ENCODE assay signal across 19 mouse cellular contexts in genomic region chr11:45850317-45850716, GRCm38 (mm10). TPM values are rescaled to one million over a fixed set of nuclear protein-coding genes. Genes with fewer than 3 reads are reported as not detected.
DNase-seq lines count a peak whose midpoint lies in the region; TF ChIP-seq lines count a peak whose summit lies in the region.
"Had no signal": no experiment of that assay in that cellular context is flagged by ENCODE, and none has a peak within 500 bp of the region (broad histone marks: within the 10 kb centered on the region; RNA-seq: fewer than 3 reads in every experiment).

No protein-coding gene starts in this region.

- H3K79me2 ChIP-seq in CH12.LX (replicated peaks; ENCODE audit: control insufficient read depth, extremely low read depth, insufficient read depth, poor library complexity, severe bottlenecking) = peaks cover 28% of the 10 kb centered on the region

- H3K36me3 ChIP-seq in kidney, adult 2 months (ENCODE audit: control insufficient read depth, insufficient read depth, low read length) = no peaks in the 10 kb centered on the region; the same call in 1 of the 2 replicates
- peaks cover 8 to 20% of the 10 kb centered on the region in 2 experiments for H3K36me3 ChIP-seq in CH12.LX (replicated peaks in 1 of 2; ENCODE audit: control insufficient read depth in 1 of 2, insufficient read depth in 1 of 2, low read length in 1 of 2)
- peaks cover 4% of the 10 kb centered on the region for H3K36me3 ChIP-seq in ES-E14 (ENCODE audit: control insufficient read depth, insufficient read depth, low read length, poor library complexity, severe bottlenecking)
- no peaks in the 10 kb centered on the region for H3K36me3 ChIP-seq in thymus, adult 2 months (ENCODE audit: control insufficient read depth, insufficient read depth, low read length)
- H3K36me3 ChIP-seq: embryonic facial prominence, embryonic 15.5 days had no signal

- H3K9ac ChIP-seq in CH12.LX (ENCODE audit: insufficient read depth, low read depth) = no peak overlapping the region; the same call in 1 of the 2 replicates
- no peak overlapping the region for H3K9ac ChIP-seq in ES-E14 (ENCODE audit: insufficient read depth, low read depth, low read length, poor library complexity, severe bottlenecking)
- H3K9ac ChIP-seq: embryonic facial prominence, embryonic 13.5 days; embryonic facial prominence, embryonic 15.5 days; forebrain, embryonic 12.5 days had no signal

- no peak for TF ChIP-seq POLR2A in kidney, adult 2 months (IDR thresholded peaks at IDR 0.05; ENCODE audit: low read depth, low read length)
- no peak for TF ChIP-seq POLR2A in CH12.LX (IDR thresholded peaks at IDR 0.05; ENCODE audit: low read depth, low read length)
- TF ChIP-seq POLR2A in thymus, adult 2 months (IDR thresholded peaks at IDR 0.05; ENCODE audit: control insufficient read depth, extremely low read depth, insufficient read depth, low read length, poor library complexity) = no peak

- H3K27me3 ChIP-seq in kidney, adult 2 months (replicated peaks; ENCODE audit: control insufficient read depth, insufficient read depth, low read length) = no peaks in the 10 kb centered on the region
- no peaks in the 10 kb centered on the region for H3K27me3 ChIP-seq in CH12.LX (replicated peaks)
- H3K27me3 ChIP-seq in thymus, adult 2 months (ENCODE audit: control insufficient read depth, insufficient read depth, low read length) = no peaks in the 10 kb centered on the region
- H3K27me3 ChIP-seq: embryonic facial prominence, embryonic 13.5 days; embryonic facial prominence, embryonic 15.5 days; forebrain, embryonic 12.5 days had no signal

- no peak for TF ChIP-seq CTCF in kidney, adult 2 months (conservative IDR thresholded peaks at IDR 0.05; ENCODE audit: insufficient read depth, insufficient read length, low read depth, low read length)
- no peak for TF ChIP-seq CTCF in CH12.LX (conservative IDR thresholded peaks at IDR 0.05 in 1 of 2, IDR thresholded peaks at IDR 0.05 in 1 of 2; ENCODE audit: low read depth in 2 of 2, low read length in 2 of 2)
- no peak for TF ChIP-seq CTCF in thymus, adult 2 months (IDR thresholded peaks at IDR 0.05; ENCODE audit: borderline replicate concordance, control insufficient read depth, extremely low read depth, insufficient read depth, low read length, poor library complexity)

- dilution Hi-C loops in CH12.LX (cut with MboI; ENCODE audit: extremely low pct_ligation_motif_present, extremely low pct_unique_long_range_greater_than_20kb, low sequenced_read_pairs) = no loop called here

- peak overlapping the region; percentile 22 for H3K27ac ChIP-seq in kidney, adult 2 months (ENCODE audit: insufficient read depth, low read depth, low read length)
- no peak overlapping the region for H3K27ac ChIP-seq in CH12.LX (ENCODE audit: insufficient read depth, low read depth)
- no peak overlapping the region for H3K27ac ChIP-seq in ES-E14 (ENCODE audit: insufficient read depth, low read depth, low read length, poor library complexity, severe bottlenecking)
- no peak overlapping the region for H3K27ac ChIP-seq in thymus, adult 2 months (ENCODE audit: control insufficient read depth, insufficient read depth, low read length)
- H3K27ac ChIP-seq: embryonic facial prominence, embryonic 13.5 days; embryonic facial prominence, embryonic 15.5 days; forebrain, embryonic 10.5 days; forebrain, embryonic 12.5 days had no signal

- no peaks in the 10 kb centered on the region for H3K9me3 ChIP-seq in CH12.LX (replicated peaks; ENCODE audit: low read length)
- no peaks in the 10 kb centered on the region for H3K9me3 ChIP-seq in ES-E14 (ENCODE audit: control insufficient read depth, insufficient read depth, low read depth, low read length)
- H3K9me3 ChIP-seq: embryonic facial prominence, embryonic 13.5 days; embryonic facial prominence, embryonic 15.5 days; forebrain, embryonic 10.5 days; forebrain, embryonic 12.5 days had no signal

- H3K4me3 ChIP-seq in kidney, adult 2 months (ENCODE audit: insufficient read depth, low read depth, low read length) = no peak overlapping the region
- H3K4me3 ChIP-seq in CH12.LX (replicated peaks in 1 of 3; ENCODE audit: low read depth in 2 of 3, low read length in 2 of 3, poor library complexity in 1 of 3) (no peak overlapping the region), ES-E14 (ENCODE audit: insufficient read depth in 1 of 2, low read depth in 1 of 2, low read length in 2 of 2, poor library complexity in 1 of 2, severe bottlenecking in 1 of 2) (no peak overlapping the region)
- H3K4me3 ChIP-seq in thymus, adult 2 months (ENCODE audit: control insufficient read depth, insufficient read depth, low read length) = no peak overlapping the region
- H3K4me3 ChIP-seq: embryonic facial prominence, embryonic 13.5 days; embryonic facial prominence, embryonic 15.5 days; forebrain, embryonic 10.5 days; forebrain, embryonic 12.5 days had no signal

- H3K4me1 ChIP-seq in kidney, adult 2 months (ENCODE audit: control insufficient read depth, insufficient read depth, low read length) = peaks cover 15% of the 10 kb centered on the region; the same call in 1 of the 2 replicates
- H3K4me1 ChIP-seq in CH12.LX (ENCODE audit: control insufficient read depth in 1 of 2, insufficient read depth in 2 of 2) (peaks cover 5 to 44% of the 10 kb centered on the region in 2 experiments), ES-E14 (ENCODE audit: control insufficient read depth in 2 of 2, insufficient read depth in 2 of 2, low read length in 2 of 2, poor library complexity in 1 of 2) (0 out of 4 replicates have a peak, but pooled peaks cover 1 to 2% of the 10 kb centered on the region in 2 experiments)
- peaks cover 14% of the 10 kb centered on the region for H3K4me1 ChIP-seq in thymus, adult 2 months (replicated peaks; ENCODE audit: control insufficient read depth, insufficient read depth, low read length)

- TF ChIP-seq RAD21 in CH12.LX (IDR thresholded peaks at IDR 0.05; ENCODE audit: low read depth, low read length) = no peak

- H3K4me2 ChIP-seq in CH12.LX (ENCODE audit: insufficient read depth, low read depth, poor library complexity, severe bottlenecking) = peak overlapping the region; percentile 85
- H3K4me2 ChIP-seq: embryonic facial prominence, embryonic 13.5 days; embryonic facial prominence, embryonic 15.5 days; forebrain, embryonic 12.5 days had no signal

- DNase-seq in kidney, adult 2 months = no peak
- DNase-seq in kidney, postnatal 4 days = no peak
- DNase-seq in CH12.LX (ENCODE audit: extremely low read depth) = peak; percentile 34
- DNase-seq in ES-E14 (ENCODE audit: low read depth, low spot score) = no peak
- DNase-seq in thymus, adult 2 months = no peak
- DNase-seq: adrenal gland, adult 2 months; adrenal gland, postnatal 10 days; adrenal gland, postnatal 25 days; cerebellum, adult 11 months; cerebellum, adult 18-20 months; cerebellum, adult 8-10 months; cerebellum, adult 9-11 months; cerebellum, postnatal 14 days; cerebellum, postnatal 36 days; embryo, embryonic 11 days had no signal

- TF ChIP-seq EP300 in CH12.LX (IDR thresholded peaks at IDR 0.05; ENCODE audit: low read length) = peak; percentile 79

- WGBS in kidney, adult 2 months = 50% methylated on average over 3 of the region's 3 CpGs
- WGBS in thymus, adult 2 months = 86% methylated on average over 3 of the region's 3 CpGs

- in situ Hi-C loops in CH12.LX (cut with MboI; ENCODE audit: low pct_ligation_motif_present, low pct_unique_long_range_greater_than_20kb, low sequenced_read_pairs) = no loop called here
- in situ Hi-C loops in ES-E14 (cut with MboI; ENCODE audit: low sequenced_read_pairs in 2 of 2, unreplicated experiment in 2 of 2) = no loop called here

TF ChIP-seq in CH12.LX, 34 proteins besides CTCF, POLR2A, EP300 and RAD21 (continues in another document):
- TF ChIP-seq JUND (conservative IDR thresholded peaks at IDR 0.05; ENCODE audit: low read depth, low read length) (peak; percentile 85), MXI1 (IDR thresholded peaks at IDR 0.05; ENCODE audit: low read depth, low read length) (no peak; the same call in 1 of the 2 replicates), NELFE (IDR thresholded peaks at IDR 0.05; ENCODE audit: low read depth, low read length) (no peak), PAX5 (IDR thresholded peaks at IDR 0.05; ENCODE audit: low read length) (no peak), IRF4 (IDR thresholded peaks at IDR 0.05; ENCODE audit: low read depth, low read length) (peak; percentile 61), CHD2 (IDR thresholded peaks at IDR 0.05; ENCODE audit: low read length) (0 out of 2 replicates have a peak, but pooled peaks have one; percentile 44), ETS1 (conservative IDR thresholded peaks at IDR 0.05; ENCODE audit: low read depth, low read length) (peak; percentile 48; the same call in 1 of the 2 replicates), MEF2A (IDR thresholded peaks at IDR 0.05; ENCODE audit: borderline replicate concordance, low read depth, low read length) (peak; percentile 72; the same call in 1 of the 2 replicates), MAFK (IDR thresholded peaks at IDR 0.05; ENCODE audit: insufficient replicate concordance, low read length) (0 out of 2 replicates have a peak, but pooled peaks have one; percentile 7), JUN (IDR thresholded peaks at IDR 0.05; ENCODE audit: insufficient read depth, low read depth, low read length) (peak; percentile 81)

TF ChIP-seq in ES-E14, 5 proteins besides CTCF, POLR2A, EP300 and RAD21:
- TF ChIP-seq MAFK (IDR thresholded peaks at IDR 0.05; ENCODE audit: insufficient read depth, low read depth, low read length) (no peak), ZNF384 (IDR thresholded peaks at IDR 0.05; ENCODE audit: low read depth, low read length) (0 out of 2 replicates have a peak, but pooled peaks have one; percentile 9)

RNA-seq across cellular contexts. Expression of gene Clint1, which starts 1.5 kb away (rescaled TPM):
- 63.0 and 64.9 TPM in 2 replicates for polyA plus RNA-seq in kidney, adult 2 months (2012; rRNA removed)
- total RNA-seq in CH12.LX (2012; rRNA removed) = 54.1 and 60.5 TPM in 2 replicates
- 98.5 and 104 TPM in 2 replicates for total RNA-seq in CH12.LX (2014; rRNA removed)
- 137 and 143 TPM in 2 replicates for polyA plus RNA-seq in CH12.LX (2012; ENCODE audit: insufficient read length, low read depth)
- total RNA-seq in ES-E14 (2012; rRNA removed) = 31.0 and 40.7 TPM in 2 replicates
- polyA plus RNA-seq in thymus, adult 2 months (2012; rRNA removed) = 64.6 and 70.1 TPM in 2 replicates
